Mouse (Mus musculus): ENCODE measurements around the gene Dvl3. TPM values are rescaled to one million over a fixed set of nuclear protein-coding genes. Genes with fewer than 3 reads are reported as not detected.

Gene Dvl3
- polyA plus RNA-seq, 1 experiment from 2014 or later: 58.9 TPM

Other genes starting within 250 kb of the Dvl3 start
- gene Parl, start 214.6 kb upstream of the Dvl3 start, polyA plus RNA-seq (2014; fragmentation: Nextera tagmentation; extraction: Ambion mirVana): 103 and 105 TPM in 2 replicates
- gene Cyp2ab1, start 191.6 kb upstream of the Dvl3 start, polyA plus RNA-seq (2014; fragmentation: Nextera tagmentation; extraction: Ambion mirVana): not detected in 2 replicates
- 65.4 and 89.9 TPM in 2 replicates for gene Abcc5, start 90.6 kb upstream of the Dvl3 start, polyA plus RNA-seq (2014; fragmentation: Nextera tagmentation; extraction: Ambion mirVana)
- gene Eif2b5, start 18.2 kb upstream of the Dvl3 start, polyA plus RNA-seq (2014; fragmentation: Nextera tagmentation; extraction: Ambion mirVana): 132 and 139 TPM in 2 replicates
- gene Ap2m1, start 18.5 kb downstream of the Dvl3 start, polyA plus RNA-seq (2014; fragmentation: Nextera tagmentation; extraction: Ambion mirVana): 923 and 941 TPM in 2 replicates
- gene Abcf3, start 31.6 kb downstream of the Dvl3 start, polyA plus RNA-seq (2014; fragmentation: Nextera tagmentation; extraction: Ambion mirVana): 52.4 and 63.1 TPM in 2 replicates
- 1.6 and 4.1 TPM in 2 replicates for gene Vwa5b2, start 72.5 kb downstream of the Dvl3 start, polyA plus RNA-seq (2014; fragmentation: Nextera tagmentation; extraction: Ambion mirVana)
- 26.9 and 32.5 TPM in 2 replicates for gene Eef1akmt4, start 94.6 kb downstream of the Dvl3 start, polyA plus RNA-seq (2014; fragmentation: Nextera tagmentation; extraction: Ambion mirVana)
- gene Gm49333, start 94.6 kb downstream of the Dvl3 start, polyA plus RNA-seq (2014; fragmentation: Nextera tagmentation; extraction: Ambion mirVana): not detected in 2 replicates
- gene Alg3, start 94.8 kb downstream of the Dvl3 start, polyA plus RNA-seq (2014; fragmentation: Nextera tagmentation; extraction: Ambion mirVana): 54.1 and 54.5 TPM in 2 replicates
- 6.0 and 6.2 TPM in 2 replicates for gene Camk2n2, start 104.3 kb downstream of the Dvl3 start, polyA plus RNA-seq (2014; fragmentation: Nextera tagmentation; extraction: Ambion mirVana)
- gene Ece2, start 112.8 kb downstream of the Dvl3 start, polyA plus RNA-seq (2014; fragmentation: Nextera tagmentation; extraction: Ambion mirVana): 3.1 and 3.5 TPM in 2 replicates
- gene Psmd2, start 134.7 kb downstream of the Dvl3 start, polyA plus RNA-seq (2014; fragmentation: Nextera tagmentation; extraction: Ambion mirVana): 427 and 504 TPM in 2 replicates
- 140 and 173 TPM in 2 replicates for gene Eif4g1, start 151.3 kb downstream of the Dvl3 start, polyA plus RNA-seq (2014; fragmentation: Nextera tagmentation; extraction: Ambion mirVana)
- 11.2 and 11.8 TPM in 2 replicates for gene Fam131a, start 176.3 kb downstream of the Dvl3 start, polyA plus RNA-seq (2014; fragmentation: Nextera tagmentation; extraction: Ambion mirVana)
- gene Polr2h, start 200.7 kb downstream of the Dvl3 start, polyA plus RNA-seq (2014; fragmentation: Nextera tagmentation; extraction: Ambion mirVana): 103 and 105 TPM in 2 replicates
- 20.7 and 22.0 TPM in 2 replicates for gene Clcn2, start 200.8 kb downstream of the Dvl3 start, polyA plus RNA-seq (2014; fragmentation: Nextera tagmentation; extraction: Ambion mirVana)
- gene Chrd, start 216.1 kb downstream of the Dvl3 start, polyA plus RNA-seq (2014; fragmentation: Nextera tagmentation; extraction: Ambion mirVana): 2.3 and 3.1 TPM in 2 replicates
- gene Thpo, start 217.5 kb downstream of the Dvl3 start, polyA plus RNA-seq (2014; fragmentation: Nextera tagmentation; extraction: Ambion mirVana): 0.39 and 0.83 TPM in 2 replicates

Measured in hindbrain, embryonic 11.5 days (tissue).